Mouse (Mus musculus): ENCODE data around the gene Thbs4. TPM values are rescaled to one million over a fixed set of nuclear protein-coding genes. Genes with fewer than 3 reads are reported as not detected.

Gene Thbs4
- polyA plus RNA-seq, 1 experiment from 2014 or later, result not detected

- POLR2A ChIA-PET, result no interaction called here
- peaks cover 27% of the 10 kb centered on the region for H3K27me3 ChIP-seq
- CTCF ChIA-PET, result no interaction called here
- no peak for DNase-seq (ENCODE audit: low read depth, low spot score)
- TF ChIP-seq CTCF (IDR thresholded peaks at IDR 0.05), result no peak
- in situ Hi-C loops (cut with MboI; ENCODE audit: low pct_unique_long_range_greater_than_20kb), result loop anchor here (25.0 kb wide), 2 partner anchors 225 to 950 kb away; no protein-coding TSS in a partner anchor
- no peak for ATAC-seq
These were observed 32.3 kb downstream of the Thbs4 start for GRCm38 (mm10) chr13:92762322-92762721.

- no peak for ATAC-seq
- ChIA-PET CTCF (no interaction called here), POLR2A (no interaction called here)
- DNase-seq (ENCODE audit: low read depth, low spot score), result no peak
- H3K27me3 ChIP-seq, result peaks cover 29% of the 10 kb centered on the region
- in situ Hi-C loops (cut with MboI; ENCODE audit: low pct_unique_long_range_greater_than_20kb), result loop anchor here (25.0 kb wide), 2 partner anchors 227 to 952 kb away; no protein-coding TSS in a partner anchor
- TF ChIP-seq CTCF (IDR thresholded peaks at IDR 0.05), result no peak
These were observed 34.1 kb downstream of the Thbs4 start for GRCm38 (mm10) chr13:92760519-92760918.

GRCm38 (mm10) chr13:92759096-92759495 is 35.5 kb downstream of the Thbs4 start:
- no peak for TF ChIP-seq CTCF (IDR thresholded peaks at IDR 0.05)
- peaks cover 23% of the 10 kb centered on the region for H3K27me3 ChIP-seq
- in situ Hi-C loops (cut with MboI; ENCODE audit: low pct_unique_long_range_greater_than_20kb), result loop anchor here (10.0 to 25.0 kb wide), 3 partner anchors 96 to 953 kb away; no protein-coding TSS in a partner anchor
- no peak for ATAC-seq
- CTCF ChIA-PET, result no interaction called here
- no peak for DNase-seq (ENCODE audit: low read depth, low spot score)
- POLR2A ChIA-PET, result no interaction called here

GRCm38 (mm10) chr13:92757972-92758585 is 36.5 kb downstream of the Thbs4 start:
- TF ChIP-seq CTCF (IDR thresholded peaks at IDR 0.05), result no peak
- peaks cover 14% of the 10 kb centered on the region for H3K27me3 ChIP-seq
- ATAC-seq (no peak), DNase-seq (ENCODE audit: low read depth, low spot score) (no peak)
- CTCF ChIA-PET, result no interaction called here
- POLR2A ChIA-PET, result no interaction called here
- in situ Hi-C loops (cut with MboI; ENCODE audit: low pct_unique_long_range_greater_than_20kb), result loop anchor here (10.0 to 25.0 kb wide), 3 partner anchors 97 to 954 kb away; no protein-coding TSS in a partner anchor

GRCm38 (mm10) chr13:92755036-92755435 is 39.6 kb downstream of the Thbs4 start:
- ChIA-PET POLR2A (no interaction called here), CTCF (interaction anchor here (0.5 to 2.0 kb wide), 2 partner anchors 9 to 44 kb away, joined by 3 to 6 read pairs; no protein-coding TSS in a partner anchor)
- peaks cover 8% of the 10 kb centered on the region for H3K27me3 ChIP-seq
- DNase-seq (ENCODE audit: low read depth, low spot score) (no peak), ATAC-seq (no peak)
- no peak for TF ChIP-seq CTCF (IDR thresholded peaks at IDR 0.05)
- in situ Hi-C loops (cut with MboI; ENCODE audit: low pct_unique_long_range_greater_than_20kb), result loop anchor here (10.0 to 25.0 kb wide), 3 partner anchors 100 to 957 kb away; no protein-coding TSS in a partner anchor

- no peak for TF ChIP-seq CTCF (IDR thresholded peaks at IDR 0.05)
- ATAC-seq (no peak), DNase-seq (ENCODE audit: low read depth, low spot score) (no peak)
- ChIA-PET POLR2A (no interaction called here), CTCF (interaction anchor here (0.7 to 1.3 kb wide), 2 partner anchors 13 to 489 kb away, joined by 3 to 5 read pairs; no protein-coding TSS in a partner anchor)
- H3K27me3 ChIP-seq, result peaks cover 17% of the 10 kb centered on the region
- in situ Hi-C loops (cut with MboI; ENCODE audit: low pct_unique_long_range_greater_than_20kb), result loop anchor here (5.0 to 25.0 kb wide), 4 partner anchors 101 to 959 kb away; no protein-coding TSS in a partner anchor
These were observed 40.9 kb downstream of the Thbs4 start for GRCm38 (mm10) chr13:92753676-92754075.

- in situ Hi-C loops (cut with MboI; ENCODE audit: low pct_unique_long_range_greater_than_20kb), result loop anchor here (5.0 to 25.0 kb wide), 4 partner anchors 103 to 960 kb away; no protein-coding TSS in a partner anchor
- ATAC-seq, result peak; percentile 63
- CTCF ChIA-PET, result interaction anchor here (0.7 to 1.6 kb wide), 7 partner anchors 10 to 491 kb away, joined by 3 to 4 read pairs (median 3); no protein-coding TSS in a partner anchor
These were observed 42.7 kb downstream of the Thbs4 start for GRCm38 (mm10) chr13:92751726-92752565.

GRCm38 (mm10) chr13:92750976-92751518 is 43.6 kb downstream of the Thbs4 start:
- peaks cover 15% of the 10 kb centered on the region for H3K27me3 ChIP-seq

More at GRCm38 (mm10) chr13:92751726-92752565, 42.7 kb downstream of the Thbs4 start:
- POLR2A ChIA-PET, result no interaction called here
- peak; percentile 70 for DNase-seq (ENCODE audit: low read depth, low spot score)
- H3K27me3 ChIP-seq, result peaks cover 15% of the 10 kb centered on the region
- TF ChIP-seq CTCF (IDR thresholded peaks at IDR 0.05), result peak; percentile 94

GRCm38 (mm10) chr13:92743337-92743736 is 51.3 kb downstream of the Thbs4 start:
- ChIA-PET POLR2A (no interaction called here), CTCF (no interaction called here)
- DNase-seq (ENCODE audit: low read depth, low spot score), result no peak
- in situ Hi-C loops (cut with MboI; ENCODE audit: low pct_unique_long_range_greater_than_20kb), result loop anchor here (25.0 kb wide), 2 partner anchors 381 to 831 kb away; partner anchors contain the start of genes Dhfr and Msh3
- no peak for TF ChIP-seq CTCF (IDR thresholded peaks at IDR 0.05)
- H3K27me3 ChIP-seq, result no peaks in the 10 kb centered on the region
- no peak for ATAC-seq

More at GRCm38 (mm10) chr13:92750976-92751518, 43.6 kb downstream of the Thbs4 start:
- in situ Hi-C loops (cut with MboI; ENCODE audit: low pct_unique_long_range_greater_than_20kb), result loop anchor here (5.0 to 25.0 kb wide), 4 partner anchors 104 to 961 kb away; no protein-coding TSS in a partner anchor
- TF ChIP-seq CTCF (IDR thresholded peaks at IDR 0.05), result peak; percentile 80
- POLR2A ChIA-PET, result interaction anchor here (1.4 kb wide), 1 partner anchor 18 kb away, joined by 3 read pairs; no protein-coding TSS in a partner anchor
- peak; percentile 68 for ATAC-seq
- no peak for DNase-seq (ENCODE audit: low read depth, low spot score)
- CTCF ChIA-PET, result interaction anchor here (0.7 to 1.6 kb wide), 8 partner anchors 10 to 492 kb away, joined by 3 to 4 read pairs (median 3); no protein-coding TSS in a partner anchor

- no peaks in the 10 kb centered on the region for H3K27me3 ChIP-seq
These were observed 51.7 kb downstream of the Thbs4 start for GRCm38 (mm10) chr13:92742886-92743285.

More at GRCm38 (mm10) chr13:92742886-92743285, 51.7 kb downstream of the Thbs4 start:
- DNase-seq (ENCODE audit: low read depth, low spot score) (no peak), ATAC-seq (no peak)
- ChIA-PET POLR2A (interaction anchor here (0.7 kb wide), 1 partner anchor 117 kb away, joined by 3 read pairs; no protein-coding TSS in a partner anchor), CTCF (no interaction called here)
- in situ Hi-C loops (cut with MboI; ENCODE audit: low pct_unique_long_range_greater_than_20kb), result loop anchor here (25.0 kb wide), 2 partner anchors 381 to 831 kb away; partner anchors contain the start of genes Dhfr and Msh3
- no peak for TF ChIP-seq CTCF (IDR thresholded peaks at IDR 0.05)

Data from Patski (cell line).